Mouse (Mus musculus): ENCODE data around the gene Fam169b. TPM values are rescaled to one million over a fixed set of nuclear protein-coding genes. Genes with fewer than 3 reads are reported as not detected.

Fam169b gene
- polyA plus RNA-seq, 1 experiment from 2014 or later, result 3.7 TPM

DNA sequence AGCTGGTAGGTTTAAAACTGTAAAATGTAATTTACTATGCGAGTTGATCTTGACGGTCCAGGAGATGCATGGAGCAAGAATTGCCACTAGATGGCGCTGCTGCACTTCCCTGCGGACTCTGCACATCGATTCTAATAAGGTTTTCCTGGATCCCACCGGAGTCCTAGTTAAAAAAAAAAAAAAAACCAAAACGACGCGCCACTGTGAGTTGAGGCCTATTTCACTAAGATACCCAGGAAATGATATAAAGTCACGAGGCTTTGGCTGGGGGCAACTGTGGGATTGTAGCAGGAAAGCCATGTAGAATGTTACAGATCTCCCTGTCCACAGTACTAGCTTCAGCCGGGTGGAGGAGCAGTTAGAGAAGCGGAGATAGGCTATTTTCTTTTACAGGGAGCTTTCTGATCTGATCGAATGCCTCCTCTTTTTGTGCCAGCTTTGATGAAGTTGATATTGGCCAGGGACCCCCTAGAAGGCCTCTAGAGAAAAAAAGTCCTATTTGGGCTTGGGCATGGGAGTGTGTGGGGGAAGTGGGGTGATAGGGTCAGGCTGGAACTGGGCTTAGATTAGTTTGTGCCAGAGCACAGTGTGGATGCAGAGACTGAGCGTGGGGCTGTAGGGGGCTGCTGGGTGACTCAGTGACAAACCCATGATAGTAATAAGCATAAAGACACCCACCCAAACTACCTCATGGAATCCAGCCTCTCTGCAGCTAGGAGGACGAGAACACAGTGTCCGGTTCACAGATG lies 100.6 kb downstream of the Fam169b start:
- Histone ChIP-seq H3K9ac (no peak overlapping the region), H3K36me3 (no peaks in the 10 kb centered on the region), H3K27me3 (peaks cover 35% of the 10 kb centered on the region), H3K4me2 (peak overlapping the region; percentile 51), H3K27ac (no peak overlapping the region), H3K4me1 (0 out of 2 replicates have a peak, but pooled peaks cover 5% of the 10 kb centered on the region), H3K4me3 (0 out of 2 replicates have a peak overlapping the region, but pooled peaks have one; percentile 21), H3K9me3 (no peaks in the 10 kb centered on the region)
- no peak for ATAC-seq (ENCODE audit: borderline replicate concordance, extremely low read depth, low FRiP score, low TSS enrichment)
- WGBS, result 7% methylated on average over 14 of the region's 16 CpGs

- Histone ChIP-seq H3K27ac (no peak overlapping the region), H3K9me3 (no peaks in the 10 kb centered on the region), H3K4me1 (peaks cover 9% of the 10 kb centered on the region), H3K36me3 (no peaks in the 10 kb centered on the region), H3K4me3 (no peak overlapping the region), H3K4me2 (no peak overlapping the region; the same call in 1 of the 2 replicates), H3K27me3 (no peaks in the 10 kb centered on the region; the same call in 1 of the 2 replicates), H3K9ac (no peak overlapping the region)
- WGBS, result 16% methylated on average over 9 of the region's 9 CpGs
- peak; percentile 58; the same call in 1 of the 2 replicates for ATAC-seq (ENCODE audit: borderline replicate concordance, extremely low read depth, low FRiP score, low TSS enrichment)
Observed at GRCm38 (mm10) chr7:68382187-68382586, 108.5 kb downstream of the Fam169b start.

DNA sequence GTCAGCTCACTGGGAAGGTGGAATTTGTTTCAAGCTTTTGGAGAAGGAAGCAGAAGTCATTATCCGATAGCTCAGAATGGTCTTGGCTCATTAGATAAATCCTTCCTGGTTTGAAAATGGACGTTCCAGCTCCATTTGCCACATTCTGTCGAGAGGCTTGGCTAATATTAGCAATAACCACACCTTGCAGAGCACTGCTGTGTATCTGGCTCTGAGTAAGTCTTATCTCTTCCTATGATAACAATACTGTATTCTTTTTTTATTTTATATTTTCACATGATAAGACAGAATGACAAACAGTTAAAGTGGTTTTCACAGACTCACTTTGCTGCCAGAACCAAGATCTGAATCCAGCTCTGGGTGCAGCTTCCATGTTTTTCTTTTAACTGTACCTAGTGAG lies 113.1 kb downstream of the Fam169b start:
- Histone ChIP-seq H3K4me1 (peaks cover 9% of the 10 kb centered on the region), H3K9ac (no peak overlapping the region), H3K27me3 (no peaks in the 10 kb centered on the region), H3K4me3 (no peak overlapping the region), H3K4me2 (no peak overlapping the region), H3K27ac (no peak overlapping the region), H3K9me3 (no peaks in the 10 kb centered on the region), H3K36me3 (no peaks in the 10 kb centered on the region)
- WGBS, result 63% methylated on average over 3 of the region's 3 CpGs
- ATAC-seq (ENCODE audit: borderline replicate concordance, extremely low read depth, low FRiP score, low TSS enrichment), result no peak

DNA sequence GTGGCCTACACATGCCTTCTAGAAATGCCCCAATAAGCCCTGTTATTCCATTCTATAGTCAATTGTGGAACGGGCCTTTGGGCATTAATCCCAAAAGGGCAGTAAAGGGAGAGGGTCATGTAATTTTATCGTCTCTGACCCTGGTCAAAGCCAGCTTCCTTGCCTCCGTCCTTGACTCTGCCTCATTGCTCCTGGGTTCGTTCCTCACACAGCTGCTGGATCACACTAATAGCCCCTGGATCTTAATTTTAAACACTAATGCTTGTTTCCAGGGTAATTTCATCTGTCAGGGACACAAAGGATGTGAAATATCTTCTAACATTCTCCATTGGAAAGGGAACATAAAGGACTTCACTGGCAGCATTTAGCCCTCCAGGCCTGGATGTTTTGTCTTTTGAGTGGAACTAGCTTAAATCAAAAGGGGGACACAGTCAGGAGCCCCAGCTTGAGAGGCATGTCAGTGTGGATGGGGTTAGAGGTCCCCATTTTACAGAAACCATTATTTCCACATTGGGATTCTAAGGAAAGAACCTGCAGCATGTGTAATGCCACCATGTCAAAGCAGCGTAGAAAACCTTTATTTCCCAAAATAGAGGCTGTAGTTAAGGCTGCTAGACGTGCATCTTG lies 122.2 kb downstream of the Fam169b start:
- no peaks in the 10 kb centered on the region for H3K36me3 ChIP-seq
- H3K27ac ChIP-seq, result no peak overlapping the region
- no peak overlapping the region for H3K4me2 ChIP-seq
- WGBS, result 73% methylated on average over 6 of the region's 6 CpGs
- ATAC-seq (ENCODE audit: borderline replicate concordance, extremely low read depth, low FRiP score, low TSS enrichment), result no peak
- H3K27me3 ChIP-seq, result no peaks in the 10 kb centered on the region
- no peak overlapping the region for H3K4me3 ChIP-seq
- no peaks in the 10 kb centered on the region for H3K4me1 ChIP-seq
- H3K9ac ChIP-seq, result no peak overlapping the region
- H3K9me3 ChIP-seq, result no peaks in the 10 kb centered on the region

DNA sequence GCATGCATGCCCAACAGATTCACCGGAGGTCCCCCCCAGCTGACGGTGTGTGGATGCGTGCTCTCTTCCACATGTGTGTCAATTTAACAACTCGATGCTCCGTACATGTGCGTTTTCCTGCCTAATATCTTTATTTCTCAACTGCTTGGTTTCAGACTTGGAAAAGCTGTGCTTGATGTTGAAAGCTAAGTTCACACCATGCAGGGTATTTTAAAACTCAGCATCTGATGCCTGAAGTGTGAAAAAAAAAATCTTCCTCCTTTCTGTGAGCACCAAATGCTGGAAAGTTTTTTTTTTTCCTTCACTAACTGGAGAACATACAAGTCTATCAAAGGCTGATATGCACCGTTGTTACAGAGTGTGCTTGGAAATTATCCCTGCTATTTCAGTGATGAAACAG lies 126.9 kb downstream of the Fam169b start:
- ATAC-seq (ENCODE audit: borderline replicate concordance, extremely low read depth, low FRiP score, low TSS enrichment), result no peak
- no peaks in the 10 kb centered on the region for H3K9me3 ChIP-seq
- no peak overlapping the region for H3K4me3 ChIP-seq
- H3K9ac ChIP-seq, result no peak overlapping the region
- H3K36me3 ChIP-seq, result no peaks in the 10 kb centered on the region
- H3K4me1 ChIP-seq, result no peaks in the 10 kb centered on the region
- WGBS, result 86% methylated on average over 7 of the region's 7 CpGs
- H3K27me3 ChIP-seq, result no peaks in the 10 kb centered on the region
- no peak overlapping the region for H3K27ac ChIP-seq
- H3K4me2 ChIP-seq, result no peak overlapping the region

DNA sequence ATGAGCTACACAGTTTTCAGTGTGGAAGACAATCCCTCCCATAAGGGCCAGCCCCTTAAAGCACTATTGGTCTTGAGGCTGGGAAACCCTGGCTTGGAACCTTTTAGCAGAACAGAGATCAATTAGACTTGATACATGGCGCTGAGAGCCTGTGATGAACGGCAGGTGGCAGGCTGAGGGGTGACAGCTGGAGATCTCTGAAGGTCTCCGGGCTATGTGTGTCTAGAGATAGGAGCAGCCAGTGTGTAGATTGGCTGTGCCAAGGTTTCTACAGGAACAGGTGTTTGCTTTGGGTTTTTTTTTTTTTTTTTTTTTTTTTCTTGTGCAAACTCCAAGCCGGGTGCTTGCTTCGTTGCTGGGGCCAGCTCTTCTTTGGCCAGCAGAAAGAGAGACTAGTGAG lies 135.0 kb downstream of the Fam169b start:
- H3K4me1 ChIP-seq, result no peaks in the 10 kb centered on the region
- no peaks in the 10 kb centered on the region for H3K36me3 ChIP-seq
- peaks cover 4% of the 10 kb centered on the region; the same call in 1 of the 2 replicates for H3K27me3 ChIP-seq
- H3K27ac ChIP-seq, result no peak overlapping the region
- H3K4me2 ChIP-seq, result no peak overlapping the region
- H3K9ac ChIP-seq, result no peak overlapping the region
- no peaks in the 10 kb centered on the region for H3K9me3 ChIP-seq
- no peak for ATAC-seq (ENCODE audit: borderline replicate concordance, extremely low read depth, low FRiP score, low TSS enrichment)
- H3K4me3 ChIP-seq, result no peak overlapping the region
- WGBS, result 20% methylated on average over 5 of the region's 5 CpGs

Other genes starting within 250 kb of the Fam169b start
- not detected in 2 replicates for gene Pgpep1l, start 9.6 kb upstream of the Fam169b start, polyA plus RNA-seq (2015; fragmentation: Nextera tagmentation; extraction: Ambion mirVana)